Comparison of ENCODE assay signal across 8 mouse cellular contexts in the genomic region with DNA sequence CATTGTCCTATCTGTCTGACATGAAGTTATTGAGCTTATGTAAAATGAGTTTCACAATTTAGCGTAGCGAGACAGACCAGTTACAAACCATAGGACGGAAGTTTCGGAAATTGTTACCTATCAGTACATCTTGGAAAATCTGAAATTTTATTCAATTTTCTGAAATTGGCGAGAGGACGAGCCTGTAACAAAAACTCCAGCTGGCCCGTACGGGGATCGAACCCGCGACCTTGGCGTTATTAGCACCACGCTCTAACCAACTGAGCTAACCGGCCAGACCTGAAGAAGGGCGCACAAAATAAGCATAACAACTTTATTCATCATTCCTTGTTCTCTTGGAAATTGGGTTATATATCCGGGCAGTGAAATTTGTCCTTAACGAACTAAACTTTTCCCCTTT. TPM values are rescaled to one million over a fixed set of nuclear protein-coding genes. Genes with fewer than 3 reads are reported as not detected.
A peak's percentile ranks its signal among the peaks of the same experiment; 100 is the strongest.
DNase-seq lines count a peak whose midpoint lies in the region; ATAC-seq and TF ChIP-seq lines count a peak whose summit lies in the region.

No protein-coding gene starts in this region.

- POLR2A ChIA-PET in Patski (lab: Charles Lee): no interaction called here

- peak; percentile 29 for ATAC-seq in Patski
- peak; percentile 90 for ATAC-seq in hindbrain, embryonic 16.5 days

- WGBS in hindbrain, embryonic 16.5 days: 0% methylated on average over 17 of the region's 17 CpGs

- H3K4me2 ChIP-seq in hindbrain, embryonic 16.5 days (ENCODE audit: low read length): peak overlapping the region; percentile 77

- H3K9me3 ChIP-seq in hindbrain, embryonic 16.5 days (ENCODE audit: control insufficient read depth, low read length): no peaks in the 10 kb centered on the region

- H3K4me3 ChIP-seq in gastrocnemius, adult 2 months: peak overlapping the region; percentile 75
- H3K4me3 ChIP-seq in hindbrain, embryonic 16.5 days (ENCODE audit: low read length): peak overlapping the region; percentile 57

- H3K9ac ChIP-seq in hindbrain, embryonic 16.5 days (ENCODE audit: low read depth, low read length): peak overlapping the region; percentile 62

- intact Hi-C loops in gastrocnemius, adult 2 months (cut with DNase I): loop anchor here (1.0 to 10.0 kb wide), 3 partner anchors 8 to 1653 kb away; a partner anchor contains a TSS

- in situ Hi-C loops in Patski (cut with MboI; ENCODE audit: low pct_unique_long_range_greater_than_20kb): loop anchor here (10.0 to 25.0 kb wide), 2 partner anchors 299 to 1413 kb away; a partner anchor contains a TSS

- CTCF ChIA-PET in Patski (lab: Charles Lee): interaction anchor here (1.0 to 3.1 kb wide), 4 partner anchors 11 to 160 kb away, joined by 3 to 20 read pairs (median 6); no protein-coding TSS in a partner anchor

- no peaks in the 10 kb centered on the region for H3K36me3 ChIP-seq in hindbrain, embryonic 16.5 days (ENCODE audit: control insufficient read depth, insufficient read depth, low read length)

- no peak for DNase-seq in Patski (ENCODE audit: low read depth, low spot score)
- peak; percentile 90 to 97 for DNase-seq in cerebellum, postnatal 36 days
- DNase-seq in gastrocnemius, adult 2 months: peak; percentile 84
- DNase-seq in left cerebral cortex, adult 18-20 months (ENCODE audit: low spot score in 2 of 2): peak; percentile 94 to 96
- peak; percentile 82 to 90 for DNase-seq in lung, postnatal 4 days
- DNase-seq in right cerebral cortex, adult 18-20 months: peak; percentile 90
- DNase-seq in urinary bladder, postnatal 10 days (ENCODE audit: low spot score): peak; percentile 42

- no peak for TF ChIP-seq CTCF in Patski (IDR thresholded peaks at IDR 0.05)
- TF ChIP-seq CTCF in gastrocnemius, adult 2 months (IDR thresholded peaks at IDR 0.05): no peak

- H3K4me1 ChIP-seq in hindbrain, embryonic 16.5 days (ENCODE audit: control insufficient read depth, insufficient read depth, low read depth, low read length): peaks cover 9% of the 10 kb centered on the region

- H3K27me3 ChIP-seq in Patski: no peaks in the 10 kb centered on the region
- no peaks in the 10 kb centered on the region for H3K27me3 ChIP-seq in hindbrain, embryonic 16.5 days (replicated peaks; ENCODE audit: control insufficient read depth, insufficient read depth, low read length)

- peak overlapping the region; percentile 82 for H3K27ac ChIP-seq in gastrocnemius, adult 2 months
- no peak overlapping the region; the same call in 1 of the 2 replicates for H3K27ac ChIP-seq in hindbrain, embryonic 16.5 days (ENCODE audit: low read depth, low read length)

RNA-seq across cellular contexts. Expression of a gene that starts 14.2 kb away (rescaled TPM):
- 8.3 TPM for polyA plus RNA-seq in Patski (2021)
- total RNA-seq in gastrocnemius, adult 2 months (2021): 1 to 10 TPM; 3.6 to 3.9 TPM
- polyA plus RNA-seq in hindbrain, embryonic 16.5 days (2015; fragmentation: Nextera tagmentation; extraction: Ambion mirVana): 9.8 and 10.1 TPM in 2 replicates
- total RNA-seq in left cerebral cortex, adult 18-20 months (2021): 1 to 10 TPM; 9.0 to 9.5 TPM

RNA-seq across cellular contexts. Expression of a gene that starts 27.8 kb away (rescaled TPM):
- polyA plus RNA-seq in Patski (2021): 0.06 TPM
- total RNA-seq in gastrocnemius, adult 2 months (2021): not detected
- polyA plus RNA-seq in hindbrain, embryonic 16.5 days (2015; fragmentation: Nextera tagmentation; extraction: Ambion mirVana): 0.09 and 0.20 TPM in 2 replicates
- not detected for total RNA-seq in left cerebral cortex, adult 18-20 months (2021)

RNA-seq across cellular contexts. Expression of a gene that starts 50.7 kb away (rescaled TPM):
- 0.23 TPM for polyA plus RNA-seq in Patski (2021)
- not detected for total RNA-seq in gastrocnemius, adult 2 months (2021)
- polyA plus RNA-seq in hindbrain, embryonic 16.5 days (2015; fragmentation: Nextera tagmentation; extraction: Ambion mirVana): 0.14 TPM in 1 of 2 replicates, not detected in the other
- 1 to 10 TPM; 1.3 to 1.9 TPM for total RNA-seq in left cerebral cortex, adult 18-20 months (2021)
